Mouse (Mus musculus) adipocyte (in vitro differentiated cells): ENCODE measurements around the gene Osbpl6.

Source experiments
- DNase-seq: peaks from one replicate; pipeline ENCODE4 v3.0.0-alpha.2; 2016; ENCODE audit warnings: low spot score

Gene Osbpl6

GRCm38 (mm10) chr2:76406151-76406936 lies at the start of gene Osbpl6:
Osbpl6 (plus strand) TSS chr2:76406508.
- no peak for DNase-seq

GRCm38 (mm10) chr2:76360226-76360625 lies 46.1 kb upstream of the Osbpl6 start, which contains the start of gene Cyct:
Cyct (minus strand) TSS chr2:76360450.
- DNase-seq, result no peak

- no peak for DNase-seq
Observed at GRCm38 (mm10) chr2:76362111-76362510, 44.2 kb upstream of the Osbpl6 start.

- no peak for DNase-seq
Observed at GRCm38 (mm10) chr2:76365811-76366210, 40.5 kb upstream of the Osbpl6 start.

GRCm38 (mm10) chr2:76367188-76367922 lies 39.0 kb upstream of the Osbpl6 start:
- peak; percentile 90 for DNase-seq

GRCm38 (mm10) chr2:76368861-76369660 lies 37.2 kb upstream of the Osbpl6 start:
- DNase-seq, result no peak

- DNase-seq, result peak; percentile 89
Observed at GRCm38 (mm10) chr2:76369821-76370655, 36.3 kb upstream of the Osbpl6 start, which contains the start of gene Rbm45. Rbm45 (plus strand) TSS chr2:76369984.

GRCm38 (mm10) chr2:76370656-76370922 lies 35.7 kb upstream of the Osbpl6 start:
- no peak for DNase-seq

GRCm38 (mm10) chr2:76372244-76372643 lies 34.1 kb upstream of the Osbpl6 start:
- DNase-seq, result no peak

- no peak for DNase-seq
Observed at GRCm38 (mm10) chr2:76374544-76375206, 31.6 kb upstream of the Osbpl6 start.

- DNase-seq, result no peak
Observed at GRCm38 (mm10) chr2:76378646-76379045, 27.7 kb upstream of the Osbpl6 start.

- DNase-seq, result no peak
Observed at GRCm38 (mm10) chr2:76386531-76386930, 19.8 kb upstream of the Osbpl6 start.

- DNase-seq, result no peak
Observed at GRCm38 (mm10) chr2:76400178-76400577, 6.1 kb upstream of the Osbpl6 start.

- no peak for DNase-seq
Observed at GRCm38 (mm10) chr2:76405596-76406150, 635 bp upstream of the Osbpl6 start.

- no peak for DNase-seq
Observed at GRCm38 (mm10) chr2:76406937-76407441, 681 bp downstream of the Osbpl6 start.

GRCm38 (mm10) chr2:76409526-76409925 lies 3.2 kb downstream of the Osbpl6 start:
- DNase-seq, result no peak

- no peak for DNase-seq
Observed at GRCm38 (mm10) chr2:76409986-76410385, 3.7 kb downstream of the Osbpl6 start.

- DNase-seq, result no peak
Observed at GRCm38 (mm10) chr2:76412924-76413323, 6.6 kb downstream of the Osbpl6 start.

- DNase-seq, result no peak
Observed at GRCm38 (mm10) chr2:76417446-76418141, 11.3 kb downstream of the Osbpl6 start.

GRCm38 (mm10) chr2:76418142-76418518 lies 11.8 kb downstream of the Osbpl6 start:
- no peak for DNase-seq
